Mouse (Mus musculus) liver, embryonic 12.5 days (tissue): ENCODE results near the gene Map4k1. TPM values are rescaled to one million over a fixed set of nuclear protein-coding genes. Genes with fewer than 3 reads are reported as not detected.

Source experiments
- ATAC-seq: fragments of 200-750 bp; cut with Nextera tagmentation; 2 replicates; pipeline ENCODE4 v1.8.0; 2017; ENCODE audit warnings: moderate number of reproducible peaks, mild to moderate bottlenecking, moderate library complexity
- H3K27ac ChIP-seq: fragments of 300-500 bp; sonication (generic); 2 replicates; pipeline ENCODE4 v1.5.1; 2016; ENCODE audit warnings: mild to moderate bottlenecking
- H3K27me3 ChIP-seq: fragments of 300-500 bp; sonication (generic); replicated peaks from 2 replicates; pipeline ENCODE4 v1.6.1; 2016; ENCODE audit warnings: mild to moderate bottlenecking, moderate library complexity
- H3K36me3 ChIP-seq: fragments of 300-500 bp; sonication (generic); 2 replicates; pipeline ENCODE4 v1.6.1; 2016; ENCODE audit warnings: mild to moderate bottlenecking, moderate library complexity
- H3K4me1 ChIP-seq: fragments of 300-500 bp; sonication (generic); 2 replicates; pipeline ENCODE4 v1.6.1; 2016
- H3K4me2 ChIP-seq: fragments of 300-500 bp; sonication (generic); 2 replicates; pipeline ENCODE4 v1.6.1; 2016; ENCODE audit warnings: mild to moderate bottlenecking, moderate library complexity
- H3K4me3 ChIP-seq: fragments of 300-500 bp; sonication (generic); 2 replicates; pipeline ENCODE4 v1.5.1; 2016; ENCODE audit warnings: mild to moderate bottlenecking, moderate library complexity
- H3K9ac ChIP-seq: fragments of 300-500 bp; sonication (generic); 2 replicates; pipeline ENCODE4 v1.6.1; 2016; ENCODE audit warnings: mild to moderate bottlenecking, moderate library complexity
- H3K9me3 ChIP-seq: fragments of 300-500 bp; sonication (generic); replicated peaks from 2 replicates; pipeline ENCODE4 v1.6.1; 2016; ENCODE audit warnings: mild to moderate bottlenecking, moderate library complexity
- WGBS: fragments of 180-500 bp; shearing (Covaris S2); methylation state at CpG from one replicate; pipeline ENCODE4 v1.1.7; 2016; ENCODE audit not compliant: insufficient replicate concordance; 5-methylcytosine and 5-hydroxymethylcytosine counted together
- polyA plus RNA-seq: library from polyadenylated mRNA; unstranded; fragments of >200 nt; fragmentation: Nextera tagmentation; extraction: Ambion mirVana; gene quantifications from 2 replicates; pipeline ENCODE4 v1.2.1, GENCODE M21; 2016

The Map4k1 gene
- polyA plus RNA-seq, 1 experiment from 2014 or later: 33.3 TPM

- no peak overlapping the region for H3K4me3 ChIP-seq
- H3K4me2 ChIP-seq: no peak overlapping the region
- H3K27me3 ChIP-seq: peaks cover 37% of the 10 kb centered on the region
- H3K9ac ChIP-seq: no peak overlapping the region
- no peaks in the 10 kb centered on the region for H3K36me3 ChIP-seq
- no peak overlapping the region for H3K27ac ChIP-seq
- H3K4me1 ChIP-seq: peaks cover 9% of the 10 kb centered on the region
- H3K9me3 ChIP-seq: peaks cover 7% of the 10 kb centered on the region
- no peak for ATAC-seq
- 69% methylated on average over 1 of the region's 1 CpGs for whole genome bisulfite sequencing
These were observed 33.1 kb downstream of the Map4k1 start for GRCm38 (mm10) chr7:29014984-29015383.

DNA sequence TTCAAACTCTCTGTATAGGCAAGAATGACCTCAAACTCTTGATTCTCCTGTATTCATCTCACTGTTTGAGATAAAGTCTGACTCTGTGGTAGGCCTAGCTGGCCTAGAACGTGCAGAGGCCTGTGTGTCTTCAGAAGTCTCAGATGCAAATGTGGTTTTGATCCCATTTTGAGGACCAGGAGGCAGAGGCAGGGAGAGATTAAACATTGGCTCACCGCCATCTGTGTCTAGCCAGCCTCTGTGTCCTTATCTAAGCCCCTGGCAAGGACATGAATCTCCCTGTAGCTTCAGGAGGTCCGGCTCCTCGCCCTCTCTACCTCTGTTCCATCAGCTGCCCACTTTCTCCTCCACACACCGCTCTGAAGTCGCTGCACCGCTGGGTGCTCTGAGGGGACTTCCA lies 34.6 kb downstream of the Map4k1 start:
- peaks cover 52% of the 10 kb centered on the region for H3K27me3 ChIP-seq
- H3K4me1 ChIP-seq: peaks cover 11% of the 10 kb centered on the region
- WGBS: 61% methylated on average over 7 of the region's 7 CpGs
- peaks cover 7% of the 10 kb centered on the region for H3K9me3 ChIP-seq
- no peak overlapping the region for H3K27ac ChIP-seq
- no peaks in the 10 kb centered on the region for H3K36me3 ChIP-seq
- no peak for ATAC-seq
- no peak overlapping the region; the same call in 1 of the 2 replicates for H3K9ac ChIP-seq
- no peak overlapping the region for H3K4me2 ChIP-seq
- H3K4me3 ChIP-seq: no peak overlapping the region

GRCm38 (mm10) chr7:29017222-29017621 lies 35.4 kb downstream of the Map4k1 start:
- WGBS: 74% methylated on average over 7 of the region's 7 CpGs
- H3K9me3 ChIP-seq: peaks cover 7% of the 10 kb centered on the region
- no peak overlapping the region for H3K9ac ChIP-seq
- H3K4me2 ChIP-seq: no peak overlapping the region
- peaks cover 11% of the 10 kb centered on the region for H3K4me1 ChIP-seq
- no peaks in the 10 kb centered on the region for H3K36me3 ChIP-seq
- H3K27me3 ChIP-seq: peaks cover 57% of the 10 kb centered on the region
- no peak overlapping the region for H3K27ac ChIP-seq
- ATAC-seq: no peak
- H3K4me3 ChIP-seq: no peak overlapping the region

DNA sequence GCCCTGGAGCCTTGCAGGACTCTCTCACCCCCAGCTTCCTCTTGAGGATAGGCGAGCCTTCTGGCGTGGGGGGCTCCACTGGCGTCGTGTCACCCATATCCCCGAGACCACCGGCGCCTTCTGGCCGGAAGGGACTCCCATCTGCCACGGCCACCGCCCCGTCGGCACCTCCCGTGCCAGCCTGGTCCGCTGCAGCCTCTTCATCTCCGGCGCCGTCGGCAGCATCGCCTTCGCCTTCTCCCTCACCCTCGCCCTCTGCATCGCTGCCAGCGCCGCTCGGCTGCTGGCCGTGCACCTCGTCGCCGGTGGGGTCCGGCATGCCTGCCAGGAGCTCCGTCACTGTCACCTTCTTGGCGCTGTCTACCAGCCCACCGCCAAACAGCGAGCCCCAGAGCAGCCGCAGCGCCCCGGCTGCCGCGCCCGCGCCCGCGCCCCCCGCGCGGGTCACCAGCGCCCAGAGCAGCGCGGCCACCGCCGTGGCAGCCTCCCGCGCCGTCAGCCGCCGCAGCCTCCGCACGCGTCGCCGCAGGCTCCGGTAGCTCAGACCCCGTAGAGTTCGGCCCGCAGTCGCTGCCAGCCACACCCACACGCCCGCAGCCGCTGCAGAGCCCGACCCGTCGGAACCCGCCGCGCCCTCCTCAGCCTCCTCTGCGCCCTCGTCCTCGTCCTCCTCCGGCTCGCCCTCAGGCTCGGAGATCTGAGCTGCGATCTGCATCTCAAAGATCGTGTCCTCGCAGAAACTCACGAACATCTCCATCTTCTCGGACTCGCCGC lies 37.8 kb downstream of the Map4k1 start:
- ATAC-seq: no peak
- Histone ChIP-seq H3K9ac (peak overlapping the region; percentile 40; the same call in 1 of the 2 replicates), H3K27me3 (peaks cover 69% of the 10 kb centered on the region), H3K9me3 (peaks cover 6% of the 10 kb centered on the region), H3K4me2 (peak overlapping the region; percentile 70), H3K27ac (no peak overlapping the region), H3K36me3 (no peaks in the 10 kb centered on the region), H3K4me3 (peak overlapping the region; percentile 52), H3K4me1 (peaks cover 19% of the 10 kb centered on the region)
- 5% methylated on average over 88 of the region's 88 CpGs for WGBS

DNA sequence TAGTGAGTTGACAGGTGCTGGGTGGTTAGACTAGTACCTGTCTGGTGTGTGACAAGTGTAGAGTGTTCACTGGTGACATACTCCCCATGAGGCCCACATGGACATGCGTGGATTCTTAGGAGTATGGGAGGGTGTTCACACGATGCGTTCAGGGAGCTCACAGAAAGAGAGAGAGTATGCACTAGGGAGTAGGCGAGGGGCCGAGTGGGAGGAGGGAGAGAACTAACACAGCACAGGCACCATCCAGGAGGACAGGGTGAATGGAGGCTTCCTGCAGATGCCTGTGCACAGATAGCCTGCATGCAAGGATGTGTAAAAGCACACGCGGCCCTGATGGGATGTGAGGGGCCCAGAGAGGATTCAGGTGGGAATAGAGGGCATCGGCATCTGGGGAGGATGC lies 40.6 kb downstream of the Map4k1 start:
- Histone ChIP-seq H3K36me3 (no peaks in the 10 kb centered on the region), H3K4me1 (peaks cover 37% of the 10 kb centered on the region), H3K27me3 (peaks cover 57% of the 10 kb centered on the region), H3K27ac (no peak overlapping the region), H3K4me2 (no peak overlapping the region), H3K9ac (no peak overlapping the region), H3K9me3 (no peaks in the 10 kb centered on the region), H3K4me3 (no peak overlapping the region)
- no peak for ATAC-seq
- 77% methylated on average over 8 of the region's 8 CpGs for WGBS

DNA sequence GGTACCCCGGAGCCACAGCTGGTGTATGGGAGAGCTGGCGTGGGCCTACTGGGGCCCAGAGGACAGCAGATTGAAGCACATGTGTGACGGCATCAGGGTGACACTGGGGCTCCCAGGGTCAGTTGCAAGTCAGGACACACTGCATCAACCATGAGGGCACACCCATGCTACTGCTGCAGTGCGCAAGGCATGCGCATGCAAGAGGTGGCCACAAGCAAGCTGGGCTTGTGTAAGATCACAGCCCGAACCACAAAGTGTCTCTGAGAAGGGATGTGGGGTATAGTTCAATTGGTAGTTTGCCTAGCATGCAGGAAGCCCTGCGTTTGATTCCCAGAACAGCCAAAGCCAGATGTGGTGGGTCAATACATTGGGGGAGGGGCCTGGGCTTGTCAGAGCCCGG lies 41.7 kb downstream of the Map4k1 start:
- no peak for ATAC-seq
- H3K9me3 ChIP-seq: no peaks in the 10 kb centered on the region
- no peak overlapping the region for H3K9ac ChIP-seq
- H3K4me2 ChIP-seq: no peak overlapping the region
- no peak overlapping the region for H3K4me3 ChIP-seq
- WGBS: 77% methylated on average over 8 of the region's 8 CpGs
- H3K27ac ChIP-seq: no peak overlapping the region
- peaks cover 39% of the 10 kb centered on the region for H3K4me1 ChIP-seq
- peaks cover 46% of the 10 kb centered on the region for H3K27me3 ChIP-seq
- H3K36me3 ChIP-seq: no peaks in the 10 kb centered on the region

DNA sequence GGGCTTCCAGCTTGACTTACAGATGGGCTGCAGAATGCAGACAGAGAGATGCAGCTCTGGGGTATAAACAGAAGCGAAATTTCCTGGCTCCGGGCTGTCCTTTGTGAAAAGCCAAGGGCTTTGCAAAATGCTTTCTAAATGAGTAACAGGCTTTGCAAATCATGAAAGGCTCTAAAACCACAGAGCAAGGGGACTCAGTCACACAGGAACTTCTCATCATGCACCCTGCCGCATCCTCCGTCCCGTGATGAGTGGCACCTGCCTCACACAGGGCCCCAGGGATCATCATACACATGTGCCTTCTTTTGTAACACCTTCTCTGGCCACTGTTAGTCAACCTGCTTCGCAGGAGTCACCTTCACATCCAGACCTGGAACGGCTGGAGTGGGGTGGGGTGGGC lies 43.7 kb downstream of the Map4k1 start:
- H3K4me3 ChIP-seq: no peak overlapping the region
- H3K9ac ChIP-seq: no peak overlapping the region
- ATAC-seq: no peak
- no peak overlapping the region for H3K27ac ChIP-seq
- no peaks in the 10 kb centered on the region for H3K9me3 ChIP-seq
- peaks cover 26% of the 10 kb centered on the region for H3K27me3 ChIP-seq
- 71% methylated on average over 7 of the region's 7 CpGs for WGBS
- peaks cover 48% of the 10 kb centered on the region for H3K4me1 ChIP-seq
- H3K36me3 ChIP-seq: no peaks in the 10 kb centered on the region
- H3K4me2 ChIP-seq: no peak overlapping the region

GRCm38 (mm10) chr7:29026195-29026594 lies 44.3 kb downstream of the Map4k1 start:
- ATAC-seq: no peak
- Histone ChIP-seq H3K36me3 (no peaks in the 10 kb centered on the region), H3K4me1 (peaks cover 55% of the 10 kb centered on the region), H3K9me3 (no peaks in the 10 kb centered on the region), H3K27ac (no peak overlapping the region), H3K9ac (no peak overlapping the region), H3K4me2 (no peak overlapping the region), H3K27me3 (peaks cover 20% of the 10 kb centered on the region), H3K4me3 (no peak overlapping the region)
- 74% methylated on average over 5 of the region's 5 CpGs for WGBS

DNA sequence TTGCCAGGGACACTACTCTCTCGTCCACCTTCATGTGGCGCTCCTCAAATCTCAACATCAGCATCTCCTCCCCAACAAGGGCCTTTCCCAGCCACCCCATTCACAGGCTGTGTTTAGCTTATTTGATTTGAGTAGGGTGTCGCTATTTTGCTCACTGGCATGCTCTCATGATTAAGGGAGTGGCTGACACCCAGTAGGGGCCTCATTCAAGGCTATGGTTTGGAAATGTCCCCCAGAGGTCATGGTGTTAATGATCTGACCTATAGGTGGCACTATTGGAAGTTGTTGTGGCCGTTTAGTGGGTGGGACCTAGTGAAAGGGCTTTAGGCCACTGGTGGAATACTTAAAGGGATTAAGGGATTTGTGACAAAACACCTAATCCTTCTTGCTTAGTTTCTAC lies 45.0 kb downstream of the Map4k1 start:
- no peak overlapping the region for H3K9ac ChIP-seq
- 79% methylated on average over 4 of the region's 4 CpGs for WGBS
- no peaks in the 10 kb centered on the region for H3K36me3 ChIP-seq
- H3K4me2 ChIP-seq: no peak overlapping the region
- H3K4me3 ChIP-seq: no peak overlapping the region
- no peak overlapping the region for H3K27ac ChIP-seq
- no peaks in the 10 kb centered on the region for H3K9me3 ChIP-seq
- peaks cover 61% of the 10 kb centered on the region for H3K4me1 ChIP-seq
- ATAC-seq: no peak
- peaks cover 14% of the 10 kb centered on the region for H3K27me3 ChIP-seq

DNA sequence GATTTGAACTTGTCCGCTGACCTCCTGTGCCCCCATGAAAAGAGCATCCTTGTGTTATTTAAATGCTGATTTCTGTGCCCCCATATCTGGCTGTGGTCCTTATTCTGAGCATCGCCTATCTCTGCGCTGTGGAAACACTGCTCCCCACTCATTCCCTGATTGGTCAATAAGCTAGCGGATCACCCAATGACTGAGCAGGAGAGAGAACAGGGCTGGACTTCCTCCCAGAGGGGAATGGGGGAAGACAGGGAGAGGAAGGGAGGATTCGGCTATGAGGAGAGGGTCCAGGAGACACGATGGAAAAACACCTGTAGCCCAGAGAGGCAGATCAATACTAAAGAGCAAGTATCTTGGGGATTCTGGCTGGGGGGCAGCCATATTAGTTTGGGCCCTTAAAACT lies 46.9 kb downstream of the Map4k1 start:
- Histone ChIP-seq H3K36me3 (no peaks in the 10 kb centered on the region), H3K4me2 (0 out of 2 replicates have a peak overlapping the region, but pooled peaks have one; percentile 27)

GRCm38 (mm10) chr7:29029690-29030656 lies 48.1 kb downstream of the Map4k1 start:
- Histone ChIP-seq H3K4me1 (peaks cover 59% of the 10 kb centered on the region), H3K4me2 (peak overlapping the region; percentile 27), H3K27ac (peak overlapping the region; percentile 90), H3K9me3 (no peaks in the 10 kb centered on the region), H3K9ac (peak overlapping the region; percentile 20; the same call in 1 of the 2 replicates), H3K27me3 (no peaks in the 10 kb centered on the region), H3K36me3 (no peaks in the 10 kb centered on the region), H3K4me3 (no peak overlapping the region)
- 39% methylated on average over 14 of the region's 14 CpGs for WGBS
- ATAC-seq: peak; percentile 99

More for the DNA sequence above, 46.9 kb downstream of the Map4k1 start:
- H3K4me1 ChIP-seq: peaks cover 59% of the 10 kb centered on the region
- H3K27ac ChIP-seq: peak overlapping the region; percentile 90; the same call in 1 of the 2 replicates
- no peaks in the 10 kb centered on the region for H3K27me3 ChIP-seq
- H3K9me3 ChIP-seq: no peaks in the 10 kb centered on the region
- ATAC-seq: no peak
- no peak overlapping the region for H3K4me3 ChIP-seq
- no peak overlapping the region for H3K9ac ChIP-seq
- 77% methylated on average over 6 of the region's 6 CpGs for WGBS

- peak overlapping the region; percentile 90 for H3K27ac ChIP-seq
These were observed 49.8 kb downstream of the Map4k1 start for GRCm38 (mm10) chr7:29031641-29032040.

More at GRCm38 (mm10) chr7:29031641-29032040, 49.8 kb downstream of the Map4k1 start:
- Histone ChIP-seq H3K9ac (no peak overlapping the region), H3K36me3 (no peaks in the 10 kb centered on the region), H3K4me3 (no peak overlapping the region), H3K4me2 (no peak overlapping the region), H3K4me1 (peaks cover 45% of the 10 kb centered on the region), H3K27me3 (no peaks in the 10 kb centered on the region), H3K9me3 (no peaks in the 10 kb centered on the region)
- no peak for ATAC-seq
- WGBS: 78% methylated on average over 10 of the region's 10 CpGs
